Mouse (Mus musculus): Measurements from ENCODE around the gene C2cd5.
"Not testable (repeated sequence)": the region's sequence is repeated elsewhere in the genome, so short reads cannot be mapped to it uniquely, and the experiment has no call there.

C2cd5 gene

GRCm38 (mm10) chr6:143012513-143013215, 87.3 kb downstream of the C2cd5 start:
- DNase-seq (ENCODE audit: low spot score), result no peak

GRCm38 (mm10) chr6:143008865-143009264, 91.1 kb downstream of the C2cd5 start:
- no peak for DNase-seq (ENCODE audit: low spot score)

- not testable (repeated sequence) for DNase-seq (ENCODE audit: low spot score)
Observed at GRCm38 (mm10) chr6:143005209-143005608, 94.7 kb downstream of the C2cd5 start.

GRCm38 (mm10) chr6:143004801-143005200, 95.1 kb downstream of the C2cd5 start:
- no peak for DNase-seq (ENCODE audit: low spot score)

GRCm38 (mm10) chr6:142998221-142998999, 101.5 kb downstream of the C2cd5 start:
- DNase-seq (ENCODE audit: low spot score), result no peak

- DNase-seq (ENCODE audit: low spot score), result no peak
Observed at GRCm38 (mm10) chr6:142996887-142997286, 103.1 kb downstream of the C2cd5 start.

- DNase-seq (ENCODE audit: low spot score), result peak; percentile 9
Observed at GRCm38 (mm10) chr6:142995567-142995966, 104.4 kb downstream of the C2cd5 start.

GRCm38 (mm10) chr6:142994821-142995220, 105.1 kb downstream of the C2cd5 start:
- peak; percentile 14 for DNase-seq (ENCODE audit: low spot score)

- DNase-seq (ENCODE audit: low spot score), result no peak
Observed at GRCm38 (mm10) chr6:142993705-142994698, 105.9 kb downstream of the C2cd5 start.

GRCm38 (mm10) chr6:142992971-142993370, 107.0 kb downstream of the C2cd5 start:
- DNase-seq (ENCODE audit: low spot score), result no peak

GRCm38 (mm10) chr6:142992099-142992498, 107.8 kb downstream of the C2cd5 start:
- DNase-seq (ENCODE audit: low spot score), result no peak

GRCm38 (mm10) chr6:142991391-142992059, 108.4 kb downstream of the C2cd5 start:
- DNase-seq (ENCODE audit: low spot score), result no peak

GRCm38 (mm10) chr6:142990516-142990915, 109.4 kb downstream of the C2cd5 start:
- no peak for DNase-seq (ENCODE audit: low spot score)

- DNase-seq (ENCODE audit: low spot score), result no peak
Observed at GRCm38 (mm10) chr6:142989495-142989894, 110.4 kb downstream of the C2cd5 start.

GRCm38 (mm10) chr6:142988753-142989152, 111.2 kb downstream of the C2cd5 start:
- peak; percentile 36 for DNase-seq (ENCODE audit: low spot score)

GRCm38 (mm10) chr6:142988231-142988630, 111.7 kb downstream of the C2cd5 start:
- no peak for DNase-seq (ENCODE audit: low spot score)

GRCm38 (mm10) chr6:142987616-142988015, 112.3 kb downstream of the C2cd5 start:
- no peak for DNase-seq (ENCODE audit: low spot score)

- DNase-seq (ENCODE audit: low spot score), result not testable (repeated sequence)
Observed at GRCm38 (mm10) chr6:142986706-142987105, 113.2 kb downstream of the C2cd5 start.

- DNase-seq (ENCODE audit: low spot score), result not testable (repeated sequence)
Observed at GRCm38 (mm10) chr6:142985561-142986238, 114.2 kb downstream of the C2cd5 start.

GRCm38 (mm10) chr6:142979665-142980660, 120.0 kb downstream of the C2cd5 start:
- no peak for DNase-seq (ENCODE audit: low spot score)
